Mouse (Mus musculus) embryonic facial prominence, embryonic 11.5 days (tissue): ENCODE measurements around the gene Gm20388. TPM values are rescaled to one million over a fixed set of nuclear protein-coding genes. Genes with fewer than 3 reads are reported as not detected.

Experiments used
- ATAC-seq: fragments of 200-750 bp; cut with Nextera tagmentation; replicated peaks from 2 replicates; pipeline ENCODE4 v1.8.0; 2017; ENCODE audit warnings: low read depth; ENCODE audit not compliant: insufficient number of reproducible peaks, low FRiP score, low TSS enrichment
- DNase-seq: peaks from one replicate; pipeline ENCODE4 v3.0.0-alpha.2; 2015; ENCODE audit warnings: low spot score
- H3K27ac ChIP-seq: fragments of 300-500 bp; sonication (generic); replicated peaks from 2 replicates; pipeline ENCODE4 v1.5.1; 2014; ENCODE audit warnings: mild to moderate bottlenecking, low read depth, low read length, control low read depth
- H3K27me3 ChIP-seq: fragments of 300-500 bp; sonication (generic); 2 replicates; pipeline ENCODE4 v1.6.1; 2014; ENCODE audit warnings: mild to moderate bottlenecking, low read length, moderate library complexity, mixed read lengths; ENCODE audit not compliant: control insufficient read depth, insufficient read depth
- H3K36me3 ChIP-seq: fragments of 300-500 bp; sonication (generic); replicated peaks from 2 replicates; pipeline ENCODE4 v1.6.1; 2014; ENCODE audit warnings: low read depth, mild to moderate bottlenecking, low read length, moderate library complexity, mixed read lengths; ENCODE audit not compliant: control insufficient read depth, insufficient read depth
- H3K4me1 ChIP-seq: fragments of 300-500 bp; sonication (generic); 2 replicates; pipeline ENCODE4 v1.6.1; 2014; ENCODE audit warnings: low read length, mixed read lengths; ENCODE audit not compliant: control insufficient read depth, insufficient read depth
- H3K4me2 ChIP-seq: fragments of 300-500 bp; sonication (generic); 2 replicates; pipeline ENCODE4 v1.6.1; 2014; ENCODE audit warnings: low read depth, mild to moderate bottlenecking, control low read depth, low read length, moderate library complexity
- H3K4me3 ChIP-seq: fragments of 300-500 bp; sonication (generic); 2 replicates; pipeline ENCODE4 v1.5.1; 2014; ENCODE audit warnings: low read depth, low read length, control low read depth
- H3K9ac ChIP-seq: fragments of 300-500 bp; sonication (generic); replicated peaks from 2 replicates; pipeline ENCODE4 v1.6.1; 2014; ENCODE audit warnings: mild to moderate bottlenecking, control low read depth, low read length
- H3K9me3 ChIP-seq: fragments of 300-500 bp; sonication (generic); replicated peaks from 2 replicates; pipeline ENCODE4 v1.6.1; 2016; ENCODE audit warnings: mild to moderate bottlenecking, low read length, inconsistent platforms, mixed read lengths; ENCODE audit not compliant: control insufficient read depth
- WGBS: fragments of 180-500 bp; shearing (Covaris S2); extraction: QIAGEN DNeasy Blood & Tissue Kit; methylation state at CpG from one replicate; pipeline ENCODE4 v1.1.7; 2014; 5-methylcytosine and 5-hydroxymethylcytosine counted together
- polyA plus RNA-seq: library from polyadenylated mRNA; unstranded; fragments of >200 nt; fragmentation: Nextera tagmentation; extraction: Ambion mirVana; gene quantifications from 2 replicates; pipeline ENCODE4 v1.2.1, GENCODE M21; 2014

Gene Gm20388
- polyA plus RNA-seq, 1 experiment from 2014 or later = 3.1 TPM

DNA sequence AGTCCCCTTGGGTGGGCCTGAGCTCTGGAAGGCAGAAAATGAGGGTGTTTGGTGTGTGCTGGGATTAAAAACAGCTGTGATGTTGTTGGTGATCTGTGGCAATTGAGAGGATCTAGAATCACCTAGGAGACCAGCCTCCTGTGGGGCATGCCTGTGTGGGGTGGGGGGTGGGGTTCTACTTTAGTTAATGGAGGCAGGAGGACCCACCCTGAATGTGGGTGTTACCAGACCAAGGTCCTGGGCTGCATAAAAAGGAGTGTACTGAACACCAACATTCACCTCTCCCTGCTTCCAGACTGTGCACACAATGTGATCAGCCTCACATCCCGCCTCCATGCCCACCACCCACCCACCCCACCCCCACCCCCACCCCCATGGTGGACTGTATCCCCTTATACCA, 518.5 kb downstream of the Gm20388 start:
- H3K9ac ChIP-seq = no peak overlapping the region
- peaks cover 32% of the 10 kb centered on the region for H3K4me1 ChIP-seq
- no peak overlapping the region for H3K4me2 ChIP-seq
- no peak overlapping the region for H3K4me3 ChIP-seq
- 77% methylated on average over 1 of the region's 1 CpGs for WGBS
- DNase-seq = no peak
- H3K9me3 ChIP-seq = no peaks in the 10 kb centered on the region
- ATAC-seq = no peak
- no peaks in the 10 kb centered on the region for H3K36me3 ChIP-seq
- H3K27me3 ChIP-seq = no peaks in the 10 kb centered on the region
- H3K27ac ChIP-seq = no peak overlapping the region

DNA sequence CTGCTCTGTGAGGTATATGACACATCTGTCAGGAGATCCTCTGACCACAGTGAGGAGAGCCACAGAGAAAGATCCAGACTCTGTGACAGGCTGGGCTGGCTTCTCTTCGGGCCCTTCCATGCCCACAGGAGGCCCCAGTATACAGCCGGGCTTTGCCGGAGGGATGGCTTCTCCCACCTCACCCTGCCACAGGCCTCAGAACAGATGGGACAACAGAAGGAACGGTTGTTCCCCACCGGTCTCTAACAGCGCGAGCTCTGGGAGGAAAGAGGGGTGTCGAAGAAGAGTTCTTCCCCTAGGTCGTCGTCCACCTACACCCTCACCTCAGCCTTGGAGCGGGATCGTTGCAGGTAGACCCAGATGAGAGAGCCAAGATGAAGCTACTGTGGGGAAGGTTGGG, 520.4 kb downstream of the Gm20388 start:
- no peak for DNase-seq
- Histone ChIP-seq H3K36me3 (no peaks in the 10 kb centered on the region), H3K27me3 (no peaks in the 10 kb centered on the region), H3K27ac (no peak overlapping the region), H3K4me2 (no peak overlapping the region), H3K9me3 (no peaks in the 10 kb centered on the region), H3K9ac (no peak overlapping the region), H3K4me3 (no peak overlapping the region), H3K4me1 (peaks cover 14% of the 10 kb centered on the region)
- 85% methylated on average over 12 of the region's 12 CpGs for WGBS
- no peak for ATAC-seq

DNA sequence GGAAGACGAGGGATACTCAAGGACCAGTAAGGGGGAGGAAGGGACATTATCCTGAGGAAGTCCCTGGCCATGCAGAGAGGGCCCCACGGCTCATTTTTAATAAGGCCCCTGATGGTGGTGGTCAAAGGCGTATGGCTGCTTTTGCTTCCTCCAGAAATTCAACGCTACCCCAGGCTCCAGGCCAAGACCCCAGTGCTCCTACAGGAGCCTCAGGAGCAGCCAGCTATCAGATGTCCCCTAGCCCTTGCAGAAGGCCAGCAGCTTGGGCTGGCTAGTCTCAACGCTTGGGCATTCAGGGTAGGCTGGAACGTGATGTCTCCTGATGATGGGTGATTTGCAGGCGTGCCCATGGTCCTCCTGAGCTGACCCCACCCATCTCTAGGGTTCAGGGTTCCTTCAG, 521.8 kb downstream of the Gm20388 start:
- WGBS = 78% methylated on average over 7 of the region's 7 CpGs
- Histone ChIP-seq H3K27me3 (no peaks in the 10 kb centered on the region), H3K27ac (no peak overlapping the region), H3K4me1 (peaks cover 2% of the 10 kb centered on the region), H3K9ac (no peak overlapping the region), H3K9me3 (no peaks in the 10 kb centered on the region), H3K4me3 (no peak overlapping the region), H3K4me2 (no peak overlapping the region), H3K36me3 (no peaks in the 10 kb centered on the region)
- ATAC-seq (no peak), DNase-seq (no peak)

DNA sequence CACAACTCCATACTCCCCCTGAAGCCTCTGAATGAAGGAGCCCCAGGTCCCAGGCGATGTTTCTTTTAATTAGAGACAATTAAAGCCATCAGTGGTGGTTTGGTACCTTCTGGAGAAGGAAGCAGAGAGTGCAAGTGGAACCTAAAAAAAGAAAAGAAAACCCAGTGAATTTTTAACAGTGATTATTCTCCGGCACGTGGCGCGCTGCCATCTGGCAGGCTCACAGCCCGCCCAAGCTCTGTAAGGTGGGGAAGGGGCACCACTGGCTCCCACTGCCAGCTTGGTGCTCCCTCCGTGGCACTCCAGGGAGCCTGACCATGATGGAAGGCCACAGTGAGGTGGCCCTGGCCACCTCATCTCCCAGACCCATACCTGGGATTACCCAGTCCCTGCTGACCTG, 522.5 kb downstream of the Gm20388 start:
- H3K4me3 ChIP-seq = no peak overlapping the region
- H3K4me1 ChIP-seq = peaks cover 5% of the 10 kb centered on the region

DNA sequence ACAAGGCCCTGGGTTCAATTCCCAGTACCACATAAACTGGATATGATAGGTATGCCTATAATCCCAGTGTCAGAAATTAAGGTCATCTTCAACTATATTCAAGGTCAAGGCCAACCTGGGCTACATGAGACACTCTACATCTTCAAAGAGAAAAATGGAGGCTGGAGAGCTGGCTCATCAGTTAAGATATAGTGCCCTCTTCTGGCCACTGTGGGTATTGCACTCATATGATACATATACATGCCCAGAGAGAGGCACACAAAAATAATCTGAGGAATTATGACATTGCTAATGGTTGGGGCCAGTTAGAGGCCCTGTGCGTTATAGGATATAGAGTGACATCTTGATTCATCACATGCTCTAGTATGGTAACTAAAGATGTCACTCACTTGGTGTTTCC, 523.1 kb downstream of the Gm20388 start:
- no peak overlapping the region for H3K4me3 ChIP-seq
- peaks cover 7% of the 10 kb centered on the region for H3K4me1 ChIP-seq
- no peaks in the 10 kb centered on the region for H3K36me3 ChIP-seq
- H3K27ac ChIP-seq = no peak overlapping the region
- 94% methylated on average over 1 of the region's 1 CpGs for WGBS
- no peak overlapping the region for H3K9ac ChIP-seq
- H3K4me2 ChIP-seq = no peak overlapping the region
- DNase-seq = no peak
- H3K27me3 ChIP-seq = no peaks in the 10 kb centered on the region
- ATAC-seq = no peak
- H3K9me3 ChIP-seq = no peaks in the 10 kb centered on the region

More for the DNA sequence above, 522.5 kb downstream of the Gm20388 start:
- no peak overlapping the region for H3K9ac ChIP-seq
- DNase-seq (no peak), ATAC-seq (no peak)
- H3K36me3 ChIP-seq = no peaks in the 10 kb centered on the region
- no peak overlapping the region for H3K27ac ChIP-seq
- no peaks in the 10 kb centered on the region for H3K27me3 ChIP-seq
- 85% methylated on average over 7 of the region's 7 CpGs for WGBS
- H3K4me2 ChIP-seq = no peak overlapping the region
- no peaks in the 10 kb centered on the region for H3K9me3 ChIP-seq

DNA sequence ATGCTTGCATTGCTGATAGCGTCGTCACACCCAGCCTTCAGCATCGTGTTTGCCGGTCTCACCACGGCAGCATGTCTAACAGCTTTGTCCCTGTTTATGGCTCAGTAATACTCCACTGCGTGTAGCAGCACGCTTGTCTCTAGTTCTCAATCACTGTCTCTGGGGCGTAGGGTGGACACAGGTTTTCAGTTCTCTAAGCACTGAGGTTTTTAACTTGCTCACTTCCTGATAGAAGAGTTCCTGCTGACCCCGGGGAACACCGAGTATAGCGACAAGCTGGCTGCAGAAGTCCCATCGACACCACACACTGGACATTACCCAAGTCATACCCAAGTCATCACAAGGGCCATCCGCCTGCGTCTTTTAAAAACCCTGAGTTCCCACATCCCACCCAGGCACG, 525.1 kb downstream of the Gm20388 start:
- H3K27me3 ChIP-seq = no peaks in the 10 kb centered on the region
- H3K36me3 ChIP-seq = no peaks in the 10 kb centered on the region
- no peak overlapping the region for H3K9ac ChIP-seq
- peaks cover 5% of the 10 kb centered on the region; the same call in 1 of the 2 replicates for H3K4me1 ChIP-seq
- no peak overlapping the region for H3K4me2 ChIP-seq
- H3K9me3 ChIP-seq = no peaks in the 10 kb centered on the region
- no peak overlapping the region for H3K27ac ChIP-seq
- H3K4me3 ChIP-seq = no peak overlapping the region
- DNase-seq = no peak
- 92% methylated on average over 15 of the region's 15 CpGs for WGBS
- no peak for ATAC-seq

DNA sequence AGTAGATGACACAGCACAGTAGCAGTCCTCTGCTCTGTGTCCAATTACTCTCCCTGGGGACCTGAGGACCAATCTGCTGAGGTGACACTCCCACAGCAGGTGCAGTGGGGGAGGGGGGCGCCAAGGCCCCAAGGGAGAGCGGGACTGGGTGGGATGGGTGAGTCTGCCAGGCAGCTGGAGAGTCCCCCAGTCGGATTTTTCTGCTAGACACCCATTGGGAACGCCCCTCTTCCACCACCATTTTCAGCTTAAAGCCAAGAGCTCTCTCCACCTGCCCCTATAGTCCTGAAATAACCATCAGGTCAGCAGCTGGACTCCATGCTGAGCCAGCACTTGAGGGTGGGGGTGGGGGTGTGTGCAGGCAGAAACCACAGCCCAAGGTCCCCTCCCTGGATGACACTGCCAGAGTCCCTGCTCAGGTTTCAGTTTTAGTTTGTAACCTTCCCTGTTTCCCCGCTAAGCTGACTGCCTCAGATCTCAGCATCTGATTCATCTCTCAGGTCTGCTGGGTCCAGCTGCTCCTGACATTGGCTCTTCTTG, 525.9 kb downstream of the Gm20388 start:
- H3K27me3 ChIP-seq = no peaks in the 10 kb centered on the region
- no peak overlapping the region for H3K4me2 ChIP-seq
- no peaks in the 10 kb centered on the region for H3K9me3 ChIP-seq
- no peaks in the 10 kb centered on the region for H3K36me3 ChIP-seq
- no peak for DNase-seq
- peaks cover 5% of the 10 kb centered on the region; the same call in 1 of the 2 replicates for H3K4me1 ChIP-seq
- no peak for ATAC-seq
- WGBS = 41% methylated on average over 5 of the region's 5 CpGs
- no peak overlapping the region for H3K27ac ChIP-seq
- H3K4me3 ChIP-seq = no peak overlapping the region
- H3K9ac ChIP-seq = no peak overlapping the region

DNA sequence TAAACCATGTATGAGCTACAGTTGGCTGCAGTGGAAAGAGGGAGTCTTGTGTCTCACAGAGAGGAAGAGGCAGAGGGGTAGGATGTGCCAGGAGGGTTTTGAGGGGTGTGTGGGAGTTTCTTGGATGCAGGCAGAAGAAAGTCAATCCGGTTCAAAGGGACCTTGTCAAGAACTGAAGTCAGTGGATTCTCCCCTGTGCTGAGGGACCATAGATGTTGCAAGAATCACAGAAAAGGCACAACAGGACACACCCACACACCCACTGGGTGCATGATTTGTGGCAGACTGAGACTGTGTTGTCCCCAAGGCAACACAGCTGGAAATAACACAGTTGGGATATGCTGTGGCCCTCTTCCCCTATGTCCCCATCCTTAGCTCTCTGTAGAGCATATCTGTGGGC, 526.6 kb downstream of the Gm20388 start:
- H3K27me3 ChIP-seq = no peaks in the 10 kb centered on the region
- H3K9me3 ChIP-seq = no peaks in the 10 kb centered on the region
- DNase-seq (no peak), ATAC-seq (no peak)
- H3K9ac ChIP-seq = no peak overlapping the region
- H3K4me2 ChIP-seq = no peak overlapping the region
- no peaks in the 10 kb centered on the region for H3K36me3 ChIP-seq
- WGBS = 84% methylated on average over 1 of the region's 1 CpGs
- no peak overlapping the region for H3K4me3 ChIP-seq
- H3K27ac ChIP-seq = no peak overlapping the region
- H3K4me1 ChIP-seq = peaks cover 5% of the 10 kb centered on the region; the same call in 1 of the 2 replicates
